Mouse (Mus musculus) erythroblast, embryonic 14.5 days (primary cell): ENCODE data around the gene Rai2.

Experiments
- GATA1 ChIP-seq: IDR thresholded peaks from 2 replicates; pipeline ENCODE4 v1.6.1; 2012; ENCODE audit warnings: low read length, inconsistent platforms, mixed read lengths
- TAL1 ChIP-seq: IDR thresholded peaks from 3 replicates; pipeline ENCODE4 v1.6.1; 2012; ENCODE audit warnings: low read length, inconsistent platforms, mixed read lengths

GRCm38 (mm10) chrX:161747337-161747736 lies 30.5 kb downstream of the Rai2 start:
- TF ChIP-seq GATA1 (no peak), TAL1 (no peak)
